Comparison of ENCODE assay signal across 9 mouse cellular contexts in genomic region chr12:105248763-105249233, GRCm38 (mm10). TPM values are rescaled to one million over a fixed set of nuclear protein-coding genes. Genes with fewer than 3 reads are reported as not detected.
DNase-seq lines count a peak whose midpoint lies in the region; ATAC-seq lines count a peak whose summit lies in the region.
"Had no signal": no experiment of that assay in that cellular context is flagged by ENCODE, and none has a peak within 500 bp of the region (broad histone marks: within the 10 kb centered on the region; RNA-seq: fewer than 3 reads in every experiment).

No protein-coding gene starts in this region.

- DNase-seq in cerebellum, adult 11 months = peak; percentile 7
- DNase-seq in cerebellum, adult 11-12 months = no peak
- peak; percentile 37 to 51 for DNase-seq in cerebellum, postnatal 25 days
- DNase-seq in hindbrain, embryonic 11.5 days (ENCODE audit: low spot score) = peak; percentile 67
- peak; percentile 37 for DNase-seq in retina, embryonic 14.5 days (ENCODE audit: low spot score)
- no peak for DNase-seq in urinary bladder, postnatal 36 days (ENCODE audit: low spot score in 2 of 2)
- DNase-seq in gastrocnemius, adult 8-10 months (ENCODE audit: low spot score in 2 of 2) = no peak

- H3K27me3 ChIP-seq in hindbrain, embryonic 11.5 days (ENCODE audit: control insufficient read depth, insufficient read depth, low read length) = no peaks in the 10 kb centered on the region
- H3K27me3 ChIP-seq in limb, embryonic 13.5 days = peaks cover 4% of the 10 kb centered on the region; the same call in 1 of the 2 replicates

- WGBS in hindbrain, embryonic 11.5 days = 15% methylated on average over 9 of the region's 9 CpGs
- WGBS in limb, embryonic 13.5 days = 4% methylated on average over 9 of the region's 9 CpGs

- H3K27ac ChIP-seq in hindbrain, embryonic 11.5 days (ENCODE audit: low read depth, low read length) = no peak overlapping the region
- peak overlapping the region; percentile 3; the same call in 1 of the 2 replicates for H3K27ac ChIP-seq in limb, embryonic 13.5 days

- no peaks in the 10 kb centered on the region for H3K9me3 ChIP-seq in hindbrain, embryonic 11.5 days (ENCODE audit: control insufficient read depth, low read length)
- no peaks in the 10 kb centered on the region for H3K9me3 ChIP-seq in limb, embryonic 13.5 days

- no peak overlapping the region for H3K9ac ChIP-seq in hindbrain, embryonic 11.5 days (ENCODE audit: low read depth, low read length)
- H3K9ac ChIP-seq in limb, embryonic 13.5 days = 0 out of 2 replicates have a peak overlapping the region, but pooled peaks have one; percentile 31

- 0 out of 2 replicates have a peak, but pooled peaks have one; percentile 41 for ATAC-seq in hindbrain, embryonic 11.5 days (ENCODE audit: low FRiP score)
- ATAC-seq in limb, embryonic 13.5 days (ENCODE audit: low FRiP score, low read depth) = 0 out of 2 replicates have a peak, but pooled peaks have one; percentile 48

- no peaks in the 10 kb centered on the region for H3K36me3 ChIP-seq in hindbrain, embryonic 11.5 days (ENCODE audit: control insufficient read depth, insufficient read depth, low read length)
- H3K36me3 ChIP-seq in limb, embryonic 13.5 days = no peaks in the 10 kb centered on the region

- peak overlapping the region; percentile 1; the same call in 1 of the 2 replicates for H3K4me2 ChIP-seq in hindbrain, embryonic 11.5 days (replicated peaks; ENCODE audit: low read depth, low read length)
- H3K4me2 ChIP-seq in limb, embryonic 13.5 days (replicated peaks) = peak overlapping the region; percentile 52

- 0 out of 2 replicates have a peak, but pooled peaks cover 3% of the 10 kb centered on the region for H3K4me1 ChIP-seq in hindbrain, embryonic 11.5 days (replicated peaks; ENCODE audit: control insufficient read depth, insufficient read depth, low read length)
- H3K4me1 ChIP-seq in limb, embryonic 13.5 days = peaks cover 17% of the 10 kb centered on the region

- no peak overlapping the region for H3K4me3 ChIP-seq in hindbrain, embryonic 11.5 days (ENCODE audit: low read depth, low read length)
- no peak overlapping the region for H3K4me3 ChIP-seq in limb, embryonic 13.5 days

RNA-seq across cellular contexts. Expression of gene Tcl1, which starts 26.2 kb away (rescaled TPM):
- not detected in 2 replicates for polyA plus RNA-seq in hindbrain, embryonic 11.5 days (2014; fragmentation: Nextera tagmentation; extraction: Ambion mirVana)
- 0.13 TPM in 1 of 2 replicates, not detected in the other for polyA plus RNA-seq in limb, embryonic 13.5 days (2015; fragmentation: Nextera tagmentation; extraction: Ambion mirVana)
- total RNA-seq in gastrocnemius, adult 8-10 months (2022) = not detected
- polyA plus RNA-seq: cortical plate, adult 2 months had no signal

RNA-seq across cellular contexts. Expression of gene Tcl1b4, which starts 47.0 kb away (rescaled TPM):
- not detected in 2 replicates for polyA plus RNA-seq in hindbrain, embryonic 11.5 days (2014; fragmentation: Nextera tagmentation; extraction: Ambion mirVana)
- polyA plus RNA-seq in limb, embryonic 13.5 days (2015; fragmentation: Nextera tagmentation; extraction: Ambion mirVana) = not detected in 2 replicates
- not detected for total RNA-seq in gastrocnemius, adult 8-10 months (2022)
- polyA plus RNA-seq: cortical plate, adult 2 months had no signal

RNA-seq across cellular contexts. Expression of gene Tcl1b3, which starts 58.0 kb away (rescaled TPM):
- polyA plus RNA-seq in hindbrain, embryonic 11.5 days (2014; fragmentation: Nextera tagmentation; extraction: Ambion mirVana) = not detected in 2 replicates
- not detected in 2 replicates for polyA plus RNA-seq in limb, embryonic 13.5 days (2015; fragmentation: Nextera tagmentation; extraction: Ambion mirVana)
- total RNA-seq in gastrocnemius, adult 8-10 months (2022) = not detected
- polyA plus RNA-seq: cortical plate, adult 2 months had no signal

Comparison
In these comparisons a context has a peak if more than half of its experiments do, and no peak if none do; other contexts are left out.
1. DNase-seq: peak in cerebellum, adult 11 months (single experiment), cerebellum, postnatal 25 days (2 of 2), hindbrain, embryonic 11.5 days (single experiment) and retina, embryonic 14.5 days (single experiment); none in cerebellum, adult 11-12 months (single experiment), urinary bladder, postnatal 36 days (0 of 2) and gastrocnemius, adult 8-10 months (0 of 2).